Mouse (Mus musculus): ENCODE measurements around the gene Ccdc24.

DNA sequence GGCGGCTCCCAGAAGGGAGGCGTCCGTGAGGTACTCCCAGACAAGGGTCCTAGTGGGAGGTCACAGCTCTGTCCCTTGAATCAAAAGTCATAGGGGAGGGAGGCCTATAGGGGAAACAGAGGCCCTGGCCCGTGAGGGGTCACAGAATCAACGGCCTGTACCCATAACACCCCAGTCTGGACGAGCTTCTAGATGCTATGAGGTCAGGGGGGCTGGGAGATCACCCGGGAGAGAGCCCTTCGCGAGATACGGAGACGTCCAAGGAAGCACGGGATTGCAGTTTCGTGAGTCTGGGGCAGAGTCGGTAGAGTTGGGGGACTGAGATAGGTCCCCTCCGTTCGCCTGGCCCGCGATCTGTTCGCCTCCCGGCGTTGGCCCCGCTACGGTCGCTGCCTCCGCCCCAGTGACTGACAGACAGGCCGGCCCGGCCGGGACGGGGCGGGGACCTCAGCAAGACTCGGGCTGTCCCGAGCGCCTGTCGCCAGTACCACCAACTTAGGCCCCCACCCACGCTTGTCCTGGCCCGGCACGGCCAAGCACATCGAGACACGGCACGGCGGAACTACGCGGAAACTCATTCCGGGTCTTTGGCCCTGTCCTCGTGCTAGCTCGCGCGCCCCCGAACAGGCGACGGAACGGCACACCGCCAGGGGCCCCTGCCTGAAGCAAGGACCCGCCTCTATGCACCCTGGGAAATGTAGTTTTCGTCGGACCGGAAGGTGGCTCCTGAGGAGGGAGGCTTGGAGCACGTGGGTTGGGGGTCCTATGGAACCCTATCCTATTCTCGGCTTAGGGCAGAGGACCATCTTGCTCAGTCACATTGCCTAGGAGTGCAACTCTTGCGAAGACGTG is 42.5 kb upstream of the Ccdc24 start, which contains the start of gene Ipo13:
- TF ChIP-seq POLR2A (IDR thresholded peaks at IDR 0.05; ENCODE audit: low read depth, low read length) (peak; percentile 68), CTCF (IDR thresholded peaks at IDR 0.05; ENCODE audit: extremely low read depth, insufficient read depth, insufficient read length, insufficient replicate concordance) (no peak)

Measured in spleen, adult 2 months (tissue).